Mouse (Mus musculus): ENCODE data around the gene Zrsr2. TPM values are rescaled to one million over a fixed set of nuclear protein-coding genes. Genes with fewer than 3 reads are reported as not detected.
A peak's percentile ranks its signal among the peaks of the same experiment; 100 is the strongest.

The Zrsr2 gene
- 51.3 and 55.5 TPM in 2 replicates for polyA plus RNA-seq (2014; fragmentation: Nextera tagmentation; extraction: Ambion mirVana)

DNA sequence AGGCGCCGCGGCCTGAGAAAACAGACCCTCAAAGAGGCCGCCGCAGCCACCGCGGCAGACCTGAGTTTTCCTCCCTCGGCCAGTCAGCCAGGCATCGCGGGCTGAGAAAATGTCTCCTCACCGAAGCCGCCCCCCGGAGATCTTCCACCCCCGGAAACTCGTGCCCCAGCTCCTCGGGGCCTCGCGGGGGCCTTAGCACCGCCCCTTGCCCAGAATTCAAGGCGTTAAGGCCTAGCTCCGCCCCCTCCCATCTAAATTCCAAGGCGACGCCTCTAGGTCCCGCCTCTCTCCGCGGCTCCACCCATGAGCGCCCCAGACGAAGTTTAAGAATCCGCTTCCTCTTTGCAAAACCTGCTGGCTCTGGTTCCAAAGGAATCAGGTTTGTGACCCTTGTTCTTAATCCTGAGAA, at the start of gene Zrsr2:
Gene Zrsr2, minus strand, starts transcription at position 195 of the 409 bp plus-strand sequence.
- H3K4me3 ChIP-seq (ENCODE audit: low read depth, low read length), result peak within 1 kb of the TSS; percentile 54
- no peaks in the 10 kb centered on the region for H3K9me3 ChIP-seq (ENCODE audit: control insufficient read depth, low read length)
- H3K27me3 ChIP-seq (ENCODE audit: control insufficient read depth, insufficient read depth, low read length), result no peaks in the 10 kb centered on the region
- H3K9ac ChIP-seq (replicated peaks; ENCODE audit: low read depth, low read length), result peak within 1 kb of the TSS; percentile 72
- WGBS, result 17% methylated on average over 23 of the region's 29 CpGs
- peak within 1 kb of the TSS; percentile 50 for H3K4me2 ChIP-seq (ENCODE audit: low read depth, low read length)
- ATAC-seq (ENCODE audit: low read depth), result peak; percentile 98
- no peaks in the 10 kb centered on the region for H3K4me1 ChIP-seq (ENCODE audit: control insufficient read depth, insufficient read depth, low read length)
- H3K27ac ChIP-seq (ENCODE audit: low read depth, low read length), result peak within 1 kb of the TSS; percentile 94
- H3K36me3 ChIP-seq (ENCODE audit: control insufficient read depth, insufficient read depth, low read length), result no peaks in the 10 kb centered on the region

DNA sequence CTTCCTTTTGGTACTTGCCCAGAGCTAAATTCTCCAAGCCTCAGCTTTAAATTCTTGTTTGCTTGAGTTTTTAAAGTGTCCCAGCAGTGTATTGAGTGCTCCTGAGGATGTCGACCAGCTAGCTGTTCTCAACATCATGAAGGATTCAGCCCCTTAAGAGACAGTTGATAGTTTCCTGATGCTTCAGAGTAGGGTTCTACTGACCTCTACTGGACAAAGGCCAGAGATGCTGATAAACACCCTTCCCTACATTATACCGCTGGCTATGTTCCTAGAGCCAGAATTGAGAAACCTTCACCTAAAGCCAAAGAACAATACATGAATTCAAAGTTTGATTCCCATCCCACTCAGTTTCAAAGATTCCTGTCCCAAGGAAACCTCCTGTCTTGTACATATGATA, 46.3 kb upstream of the Zrsr2 start:
- H3K27me3 ChIP-seq (ENCODE audit: control insufficient read depth, insufficient read depth, low read length), result no peaks in the 10 kb centered on the region
- ATAC-seq (ENCODE audit: low read depth), result peak; percentile 75; the same call in 1 of the 2 replicates
- H3K36me3 ChIP-seq (ENCODE audit: control insufficient read depth, insufficient read depth, low read length), result no peaks in the 10 kb centered on the region
- no peaks in the 10 kb centered on the region for H3K9me3 ChIP-seq (ENCODE audit: control insufficient read depth, low read length)
- no peak overlapping the region for H3K4me3 ChIP-seq (ENCODE audit: low read depth, low read length)
- no peak overlapping the region for H3K27ac ChIP-seq (ENCODE audit: low read depth, low read length)
- WGBS, result 40% methylated on average over 2 of the region's 2 CpGs
- H3K4me1 ChIP-seq (ENCODE audit: control insufficient read depth, insufficient read depth, low read length), result no peaks in the 10 kb centered on the region
- H3K4me2 ChIP-seq (ENCODE audit: low read depth, low read length), result no peak overlapping the region
- no peak overlapping the region for H3K9ac ChIP-seq (replicated peaks; ENCODE audit: low read depth, low read length)

DNA sequence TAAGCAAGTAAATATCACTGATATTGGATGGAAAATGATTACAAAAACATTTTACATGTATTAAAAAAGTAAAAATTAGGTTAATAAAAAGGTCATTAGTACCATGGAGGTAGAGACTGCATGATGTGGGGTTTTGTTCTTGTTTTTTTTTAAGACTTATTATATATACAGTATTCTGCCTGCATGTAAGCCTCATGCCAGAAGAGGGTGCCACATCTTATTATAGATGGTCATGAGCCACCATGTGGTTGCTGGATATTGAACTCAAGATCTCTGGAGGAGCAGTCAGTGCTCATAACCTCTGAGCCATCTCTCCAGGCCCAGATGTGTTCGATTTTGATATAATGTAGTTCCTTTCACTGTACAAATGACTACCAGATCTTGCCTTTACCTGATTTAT, 41.4 kb upstream of the Zrsr2 start:
- Histone ChIP-seq H3K4me3 (ENCODE audit: low read depth, low read length) (no peak overlapping the region), H3K9me3 (ENCODE audit: control insufficient read depth, low read length) (no peaks in the 10 kb centered on the region), H3K27me3 (ENCODE audit: control insufficient read depth, insufficient read depth, low read length) (no peaks in the 10 kb centered on the region), H3K4me2 (ENCODE audit: low read depth, low read length) (no peak overlapping the region), H3K9ac (replicated peaks; ENCODE audit: low read depth, low read length) (no peak overlapping the region), H3K27ac (ENCODE audit: low read depth, low read length) (no peak overlapping the region), H3K4me1 (ENCODE audit: control insufficient read depth, insufficient read depth, low read length) (no peaks in the 10 kb centered on the region), H3K36me3 (ENCODE audit: control insufficient read depth, insufficient read depth, low read length) (no peaks in the 10 kb centered on the region)
- no peak for ATAC-seq (ENCODE audit: low read depth)
- WGBS, result 88% methylated on average over 1 of the region's 1 CpGs

DNA sequence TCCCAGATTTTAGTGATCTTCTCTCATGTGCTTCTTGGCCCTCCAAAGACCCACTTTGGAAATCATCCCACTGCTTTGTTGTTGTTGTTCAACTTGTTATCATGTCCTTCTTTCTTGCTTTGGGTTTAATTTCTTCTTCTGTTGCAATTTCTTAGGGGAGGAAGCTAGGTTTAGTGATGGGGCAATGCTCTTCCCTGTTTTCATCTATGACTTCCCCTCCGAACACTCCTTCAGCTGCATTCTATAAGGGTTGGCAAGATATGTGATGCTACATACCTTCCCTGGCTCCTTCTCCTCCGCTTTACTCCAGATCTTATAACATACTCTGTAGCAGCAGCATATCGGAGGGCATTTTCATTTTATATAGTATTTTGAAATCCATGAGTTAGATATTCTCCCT, 38.3 kb upstream of the Zrsr2 start:
- 90% methylated on average over 3 of the region's 3 CpGs for WGBS
- no peak overlapping the region for H3K27ac ChIP-seq (ENCODE audit: low read depth, low read length)
- H3K36me3 ChIP-seq (ENCODE audit: control insufficient read depth, insufficient read depth, low read length), result no peaks in the 10 kb centered on the region
- H3K27me3 ChIP-seq (ENCODE audit: control insufficient read depth, insufficient read depth, low read length), result no peaks in the 10 kb centered on the region
- H3K9ac ChIP-seq (replicated peaks; ENCODE audit: low read depth, low read length), result no peak overlapping the region
- H3K4me2 ChIP-seq (ENCODE audit: low read depth, low read length), result no peak overlapping the region
- no peaks in the 10 kb centered on the region for H3K4me1 ChIP-seq (ENCODE audit: control insufficient read depth, insufficient read depth, low read length)
- H3K9me3 ChIP-seq (ENCODE audit: control insufficient read depth, low read length), result no peaks in the 10 kb centered on the region
- no peak for ATAC-seq (ENCODE audit: low read depth)
- H3K4me3 ChIP-seq (ENCODE audit: low read depth, low read length), result no peak overlapping the region

DNA sequence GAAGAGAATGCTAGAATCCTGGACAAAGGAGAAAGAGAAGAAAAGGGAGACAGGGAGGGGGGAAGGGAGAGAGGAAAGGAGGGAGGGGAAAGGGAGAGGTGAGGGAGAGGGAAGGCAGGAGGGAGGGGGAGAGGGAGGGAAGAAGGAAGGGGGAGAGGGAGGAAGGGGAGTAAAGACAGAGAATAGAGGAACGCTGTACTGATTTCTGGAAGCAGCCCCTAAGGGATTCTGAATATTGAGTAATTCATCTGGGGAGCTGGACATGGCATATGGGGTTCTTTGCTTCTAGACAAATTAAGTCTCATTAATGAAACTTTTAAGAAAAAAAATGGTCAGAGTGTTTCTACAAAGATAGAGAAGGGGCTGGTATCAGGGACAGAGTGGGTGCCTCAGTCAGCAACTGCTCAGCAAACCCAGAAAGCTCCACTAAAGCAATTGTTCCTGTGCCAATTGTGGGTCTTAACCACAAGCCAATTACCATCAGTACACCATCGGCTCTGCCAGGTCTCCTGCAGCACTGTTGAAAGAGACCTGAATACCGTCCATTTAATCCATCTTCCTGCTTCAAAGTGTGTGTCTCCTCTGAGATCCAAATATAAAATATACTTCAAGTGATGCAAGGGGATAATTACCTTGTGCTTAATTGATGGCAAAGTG, 29.4 kb upstream of the Zrsr2 start:
- Histone ChIP-seq H3K9ac (replicated peaks; ENCODE audit: low read depth, low read length) (no peak overlapping the region), H3K4me3 (ENCODE audit: low read depth, low read length) (no peak overlapping the region), H3K36me3 (ENCODE audit: control insufficient read depth, insufficient read depth, low read length) (no peaks in the 10 kb centered on the region), H3K27ac (ENCODE audit: low read depth, low read length) (no peak overlapping the region), H3K4me1 (ENCODE audit: control insufficient read depth, insufficient read depth, low read length) (no peaks in the 10 kb centered on the region), H3K4me2 (ENCODE audit: low read depth, low read length) (no peak overlapping the region), H3K27me3 (ENCODE audit: control insufficient read depth, insufficient read depth, low read length) (no peaks in the 10 kb centered on the region), H3K9me3 (ENCODE audit: control insufficient read depth, low read length) (no peaks in the 10 kb centered on the region)
- WGBS, result 50% methylated on average over 3 of the region's 3 CpGs
- no peak for ATAC-seq (ENCODE audit: low read depth)

DNA sequence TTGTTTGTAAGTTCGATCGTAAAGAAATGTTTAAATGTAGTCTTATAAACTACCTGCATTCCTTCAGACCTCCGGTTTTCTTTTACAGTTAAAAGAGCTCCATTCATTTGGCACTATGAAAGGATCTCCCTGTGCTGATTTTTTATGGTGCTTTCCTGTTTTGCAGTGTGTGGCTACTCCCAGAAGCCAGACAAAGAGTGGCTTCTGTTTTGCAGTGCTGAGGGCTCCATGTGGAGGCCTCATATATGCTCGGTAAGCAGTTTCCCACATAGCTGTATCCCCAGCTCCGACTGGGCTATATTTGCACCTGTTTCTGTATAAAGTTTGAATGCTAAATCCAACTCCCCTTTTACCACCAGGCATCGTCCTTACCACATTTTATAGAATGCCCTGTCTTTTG, 23.7 kb upstream of the Zrsr2 start:
- H3K9me3 ChIP-seq (ENCODE audit: control insufficient read depth, low read length), result no peaks in the 10 kb centered on the region
- H3K4me2 ChIP-seq (ENCODE audit: low read depth, low read length), result no peak overlapping the region
- H3K27me3 ChIP-seq (ENCODE audit: control insufficient read depth, insufficient read depth, low read length), result no peaks in the 10 kb centered on the region
- no peak for ATAC-seq (ENCODE audit: low read depth)
- H3K4me1 ChIP-seq (ENCODE audit: control insufficient read depth, insufficient read depth, low read length), result no peaks in the 10 kb centered on the region
- WGBS, result 63% methylated on average over 6 of the region's 6 CpGs
- H3K36me3 ChIP-seq (ENCODE audit: control insufficient read depth, insufficient read depth, low read length), result no peaks in the 10 kb centered on the region
- no peak overlapping the region for H3K27ac ChIP-seq (ENCODE audit: low read depth, low read length)
- no peak overlapping the region for H3K9ac ChIP-seq (replicated peaks; ENCODE audit: low read depth, low read length)
- H3K4me3 ChIP-seq (ENCODE audit: low read depth, low read length), result no peak overlapping the region

DNA sequence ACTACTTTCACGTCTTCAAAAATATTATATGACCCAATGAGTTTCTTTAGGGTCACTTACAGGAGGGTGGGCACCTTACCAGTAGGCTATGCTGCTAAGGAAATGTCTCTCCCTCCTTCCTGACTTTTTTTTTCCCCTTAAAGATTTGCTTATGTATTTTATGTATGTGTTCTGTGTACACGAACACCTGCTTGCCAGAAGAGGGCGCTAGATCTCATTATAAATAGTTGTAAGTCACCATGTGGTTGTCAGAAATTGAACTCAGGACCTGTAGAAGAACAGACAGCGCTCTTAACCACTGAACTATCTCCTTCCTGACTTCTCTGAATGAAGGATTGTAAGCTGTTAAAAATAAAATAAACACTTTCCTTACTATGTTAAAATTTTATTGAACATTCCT, 23.0 kb upstream of the Zrsr2 start:
- Histone ChIP-seq H3K4me2 (ENCODE audit: low read depth, low read length) (no peak overlapping the region), H3K36me3 (ENCODE audit: control insufficient read depth, insufficient read depth, low read length) (no peaks in the 10 kb centered on the region), H3K4me3 (ENCODE audit: low read depth, low read length) (no peak overlapping the region), H3K27ac (ENCODE audit: low read depth, low read length) (no peak overlapping the region), H3K27me3 (ENCODE audit: control insufficient read depth, insufficient read depth, low read length) (no peaks in the 10 kb centered on the region), H3K9me3 (ENCODE audit: control insufficient read depth, low read length) (no peaks in the 10 kb centered on the region), H3K4me1 (ENCODE audit: control insufficient read depth, insufficient read depth, low read length) (no peaks in the 10 kb centered on the region), H3K9ac (replicated peaks; ENCODE audit: low read depth, low read length) (no peak overlapping the region)
- 57% methylated on average over 4 of the region's 4 CpGs for WGBS
- ATAC-seq (ENCODE audit: low read depth), result no peak

DNA sequence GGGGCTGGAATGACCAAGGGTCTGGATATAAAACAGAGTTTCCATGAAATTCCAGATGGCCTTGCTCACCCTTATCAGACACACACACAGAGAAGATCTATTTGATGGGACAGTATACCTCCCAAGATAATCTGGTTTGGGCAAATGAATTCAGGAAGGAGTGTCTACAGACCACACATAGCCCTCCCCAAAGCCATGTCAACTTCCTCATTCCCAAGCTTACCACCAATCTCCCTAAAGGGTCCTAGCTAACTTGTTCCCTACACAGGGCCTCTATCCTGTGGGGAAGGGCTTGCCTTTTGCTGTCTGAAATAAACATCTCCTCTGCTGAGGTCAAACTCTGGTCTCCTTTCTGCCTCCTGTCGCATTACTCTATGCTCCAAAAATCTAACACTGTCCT, 22.6 kb upstream of the Zrsr2 start:
- Histone ChIP-seq H3K9ac (replicated peaks; ENCODE audit: low read depth, low read length) (no peak overlapping the region), H3K4me2 (ENCODE audit: low read depth, low read length) (no peak overlapping the region), H3K36me3 (ENCODE audit: control insufficient read depth, insufficient read depth, low read length) (no peaks in the 10 kb centered on the region), H3K9me3 (ENCODE audit: control insufficient read depth, low read length) (no peaks in the 10 kb centered on the region), H3K4me3 (ENCODE audit: low read depth, low read length) (no peak overlapping the region), H3K27ac (ENCODE audit: low read depth, low read length) (no peak overlapping the region), H3K4me1 (ENCODE audit: control insufficient read depth, insufficient read depth, low read length) (no peaks in the 10 kb centered on the region), H3K27me3 (ENCODE audit: control insufficient read depth, insufficient read depth, low read length) (no peaks in the 10 kb centered on the region)
- ATAC-seq (ENCODE audit: low read depth), result no peak
- 95% methylated on average over 1 of the region's 1 CpGs for WGBS

DNA sequence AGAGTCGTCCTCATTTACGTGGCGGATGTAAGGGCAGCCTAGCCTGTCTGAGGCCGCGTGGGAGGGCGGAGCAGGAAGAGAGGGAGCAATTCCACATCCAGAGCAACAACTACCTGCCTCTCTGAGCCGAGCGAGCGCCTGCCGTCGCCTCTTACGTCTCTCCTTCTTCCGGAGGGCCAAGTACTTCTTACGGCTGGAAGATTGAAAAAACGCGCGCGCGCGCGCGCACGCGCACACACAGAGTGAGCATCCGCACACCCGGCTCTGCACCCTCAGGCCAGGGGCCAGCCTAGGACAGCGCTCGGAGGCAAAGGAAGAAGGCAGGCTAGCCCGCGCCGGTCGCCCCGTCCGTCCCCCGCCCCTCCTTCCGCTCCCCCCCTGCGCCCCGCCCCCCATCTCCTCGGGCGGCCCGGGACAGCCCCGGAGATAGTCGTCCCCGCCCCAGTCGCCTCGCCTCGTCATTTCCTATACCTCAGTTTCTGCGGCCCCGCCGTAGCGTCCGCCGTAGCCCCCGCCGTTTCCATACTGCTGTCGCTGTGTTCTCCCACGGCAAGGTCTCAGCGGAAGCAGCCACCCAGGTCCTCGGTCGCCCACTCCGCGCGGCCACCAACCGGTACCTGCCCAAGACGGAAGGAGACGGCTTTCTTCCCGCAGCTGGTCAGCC, 526 bp downstream of the Zrsr2 start:
- no peaks in the 10 kb centered on the region for H3K9me3 ChIP-seq (ENCODE audit: control insufficient read depth, low read length)
- H3K4me2 ChIP-seq (ENCODE audit: low read depth, low read length), result peak overlapping the region; percentile 50
- no peaks in the 10 kb centered on the region for H3K36me3 ChIP-seq (ENCODE audit: control insufficient read depth, insufficient read depth, low read length)
- no peaks in the 10 kb centered on the region for H3K27me3 ChIP-seq (ENCODE audit: control insufficient read depth, insufficient read depth, low read length)
- H3K4me3 ChIP-seq (ENCODE audit: low read depth, low read length), result peak overlapping the region; percentile 54
- WGBS, result 20% methylated on average over 39 of the region's 67 CpGs
- no peaks in the 10 kb centered on the region for H3K4me1 ChIP-seq (ENCODE audit: control insufficient read depth, insufficient read depth, low read length)
- H3K27ac ChIP-seq (ENCODE audit: low read depth, low read length), result peak overlapping the region; percentile 94
- H3K9ac ChIP-seq (replicated peaks; ENCODE audit: low read depth, low read length), result peak overlapping the region; percentile 72
- ATAC-seq (ENCODE audit: low read depth), result peak; percentile 95

Data from neural tube, embryonic 14.5 days (tissue).